Mouse (Mus musculus) T-cell, adult 2 months (primary cell): ENCODE results near the gene Tex2.
"Not testable (repeated sequence)": the region's sequence is repeated elsewhere in the genome, so short reads cannot be mapped to it uniquely, and the experiment has no call there.

Experiments
- DNase-seq: peaks from one replicate; pipeline ENCODE4 v3.0.0; 2022; ENCODE audit warnings: low spot score

Gene Tex2

GRCm38 (mm10) chr11:106612961-106613637 is at the start of gene Tex2:
Tex2 (minus strand) TSS chr11:106613423.
- peak; percentile 86 for DNase-seq

- no peak for DNase-seq
These were observed 49.6 kb upstream of the Tex2 start for GRCm38 (mm10) chr11:106662634-106663407.

- DNase-seq: peak; percentile 53
These were observed 47.3 kb upstream of the Tex2 start for GRCm38 (mm10) chr11:106660453-106661081.

DNA sequence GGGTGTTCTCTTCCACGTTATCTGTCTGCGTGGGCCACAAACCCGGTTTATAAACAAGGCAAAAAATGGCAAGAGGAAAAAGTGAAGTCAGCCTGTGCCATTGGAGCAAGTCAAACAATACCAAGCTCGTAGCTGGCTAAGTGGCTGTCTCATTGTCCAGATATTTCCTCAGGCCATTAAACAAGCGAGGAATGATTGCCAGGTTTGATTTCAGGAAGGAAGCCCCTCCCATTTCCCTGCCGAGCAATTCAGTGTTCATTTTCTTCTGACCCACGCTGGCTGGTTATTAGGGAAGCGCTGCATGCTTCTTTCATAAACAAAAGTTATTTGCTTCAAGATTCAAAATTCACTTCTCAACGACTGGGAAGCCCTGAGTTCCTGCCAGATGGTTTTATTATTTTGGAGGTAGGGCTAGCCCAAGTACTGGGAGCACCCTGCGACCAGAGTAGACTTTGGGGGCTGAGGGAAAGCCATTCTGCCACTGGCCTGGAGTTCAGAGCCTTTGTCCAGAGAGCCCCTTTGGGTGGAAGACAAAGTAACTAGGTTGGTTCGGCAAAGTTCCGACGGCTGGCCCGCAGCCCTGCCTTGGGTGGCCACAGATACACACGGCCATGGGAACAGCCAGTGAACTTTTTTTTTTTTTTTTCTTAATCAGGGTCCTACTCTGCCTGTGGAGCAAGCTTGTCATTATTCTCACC is 46.5 kb upstream of the Tex2 start:
- no peak for DNase-seq

DNA sequence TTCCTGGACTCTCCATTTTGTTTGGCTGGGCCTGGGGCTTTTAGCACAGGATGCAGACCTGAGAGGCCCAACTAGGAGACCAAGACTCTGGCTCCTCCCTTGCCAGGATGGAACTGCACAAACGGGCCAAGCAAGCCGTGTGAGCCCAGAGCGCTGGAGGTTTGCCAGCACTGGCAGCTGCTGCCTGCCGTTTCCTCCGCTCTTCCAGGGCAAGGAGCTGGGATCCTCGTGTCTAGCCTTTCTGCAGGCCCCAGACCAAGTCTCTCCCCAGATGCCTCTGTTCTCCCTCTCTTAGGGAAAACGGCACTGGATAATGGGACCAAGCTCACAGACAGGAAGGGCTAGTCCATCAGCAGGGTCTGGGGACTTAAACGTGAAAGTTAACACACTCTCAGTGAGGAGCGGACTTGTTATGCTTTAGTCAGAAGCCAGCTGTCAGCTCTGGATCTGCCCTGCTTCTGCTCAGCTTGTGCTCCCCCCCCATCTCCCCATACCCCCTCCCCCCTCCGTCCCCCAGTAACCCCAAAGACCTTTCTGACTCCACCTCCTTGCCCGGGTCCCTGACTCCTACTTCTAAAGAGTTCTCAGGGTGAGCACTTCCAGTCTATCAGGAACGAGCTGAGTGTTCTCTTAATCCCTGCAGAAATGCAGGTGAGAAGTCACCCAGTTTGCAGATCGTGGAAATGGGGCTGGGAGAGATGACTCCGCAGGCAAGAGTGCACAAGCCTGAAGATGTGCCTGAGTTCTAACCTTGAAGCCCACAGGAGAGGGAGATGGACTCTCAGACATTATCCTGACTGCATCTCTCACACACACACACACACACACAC is 45.0 kb upstream of the Tex2 start:
- DNase-seq: peak; percentile 64

- not testable (repeated sequence) for DNase-seq
These were observed 43.8 kb upstream of the Tex2 start for GRCm38 (mm10) chr11:106656896-106657498.

- peak; percentile 85 for DNase-seq
These were observed 35.1 kb upstream of the Tex2 start for GRCm38 (mm10) chr11:106648347-106648746.

DNA sequence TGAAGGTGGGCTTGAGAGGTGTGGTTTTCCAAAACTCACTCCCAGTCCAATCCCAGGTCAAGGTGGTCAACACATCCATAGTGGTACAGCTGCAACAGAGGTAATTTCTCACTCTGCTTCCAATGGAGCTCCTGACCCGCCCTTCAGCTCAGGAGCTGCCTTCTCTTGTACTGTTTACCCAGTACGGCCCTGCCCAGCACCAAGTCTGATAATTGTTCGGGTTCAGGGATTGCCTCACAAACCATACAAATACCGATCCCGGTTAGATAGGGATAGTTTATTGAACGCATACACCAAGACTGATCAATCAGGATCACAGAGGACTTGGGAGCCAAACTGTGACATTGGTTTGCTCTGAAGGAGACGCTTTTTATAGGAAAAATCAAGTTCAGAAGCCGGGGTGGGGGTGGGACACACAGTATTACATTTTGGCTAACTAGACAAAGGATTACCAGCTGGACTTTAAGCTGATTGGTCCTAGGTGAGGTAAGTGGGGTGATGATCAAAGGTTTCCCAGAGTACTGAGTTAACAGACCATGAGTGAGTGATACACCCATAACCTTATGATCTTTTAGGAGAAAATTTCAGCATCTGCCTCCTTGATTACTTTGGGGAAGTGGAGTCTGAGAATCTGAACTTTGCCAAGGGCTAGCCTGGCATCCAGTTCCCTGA is 29.9 kb upstream of the Tex2 start:
- no peak for DNase-seq

GRCm38 (mm10) chr11:106641580-106641979 is 28.4 kb upstream of the Tex2 start:
- no peak for DNase-seq

GRCm38 (mm10) chr11:106640059-106640458 is 26.8 kb upstream of the Tex2 start:
- DNase-seq: no peak

GRCm38 (mm10) chr11:106639356-106639692 is 26.1 kb upstream of the Tex2 start:
- no peak for DNase-seq

DNA sequence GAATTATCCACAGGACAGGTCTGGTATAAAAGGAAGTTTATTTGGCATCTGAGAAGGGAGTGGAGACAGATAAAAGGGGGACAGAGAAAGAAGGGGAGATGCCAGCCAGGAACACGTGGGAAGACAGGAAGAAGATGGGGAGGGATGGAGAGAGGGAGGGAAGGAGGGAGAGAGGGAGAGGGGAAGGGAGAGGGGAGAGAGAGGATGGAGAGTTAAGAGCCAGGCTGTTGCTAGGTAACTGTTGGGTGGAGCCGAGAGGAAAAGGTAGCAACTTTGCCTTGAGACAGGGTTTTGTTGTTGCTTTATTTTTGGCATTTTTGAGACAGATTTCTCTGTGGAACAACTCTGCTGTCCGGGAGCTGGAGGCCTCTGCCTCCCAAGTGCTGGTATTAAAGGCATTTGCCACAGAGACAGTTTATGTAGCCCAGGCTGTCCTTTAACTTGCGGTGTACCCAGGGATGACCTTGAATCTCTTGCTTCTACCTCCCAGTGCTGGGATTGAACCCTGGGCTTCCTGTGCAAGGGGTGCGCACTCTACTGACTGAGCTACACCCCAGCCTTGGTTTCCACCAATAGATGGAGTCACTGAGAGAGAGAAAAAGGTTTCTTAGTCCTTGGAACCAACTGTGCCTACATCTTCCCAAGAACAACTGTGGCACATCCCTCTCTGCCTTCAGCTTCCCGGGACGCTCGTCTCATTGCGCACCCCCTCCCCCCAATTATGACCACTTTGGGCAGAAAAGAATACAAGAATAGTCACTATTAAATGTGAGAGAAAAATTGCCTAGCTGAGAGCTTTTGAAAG is 25.5 kb upstream of the Tex2 start:
- DNase-seq: no peak

GRCm38 (mm10) chr11:106637754-106638153 is 24.5 kb upstream of the Tex2 start:
- DNase-seq: no peak

- no peak for DNase-seq
These were observed 22.7 kb upstream of the Tex2 start for GRCm38 (mm10) chr11:106635946-106636345.

DNA sequence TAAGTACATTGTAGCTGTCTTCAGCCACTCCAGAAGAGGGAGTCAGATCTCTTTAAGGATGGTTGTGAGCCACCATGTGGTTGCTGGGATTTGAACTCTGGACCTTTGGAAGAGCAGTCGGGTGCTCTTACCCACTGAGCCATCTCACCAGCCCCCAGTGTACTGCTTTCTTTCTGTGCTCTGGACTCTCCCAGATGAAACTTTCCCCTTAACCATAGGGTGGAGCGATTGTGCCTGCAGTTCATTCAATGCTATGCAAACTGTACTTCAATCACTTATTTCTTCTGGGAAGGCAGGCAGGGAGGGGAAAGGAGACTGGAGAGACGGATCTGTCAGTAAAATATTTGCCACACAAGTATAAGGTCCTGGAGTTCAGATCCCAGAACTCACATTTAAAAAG is 21.0 kb upstream of the Tex2 start:
- not testable (repeated sequence) for DNase-seq

- DNase-seq: no peak
These were observed 20.2 kb upstream of the Tex2 start for GRCm38 (mm10) chr11:106633456-106633855.

DNA sequence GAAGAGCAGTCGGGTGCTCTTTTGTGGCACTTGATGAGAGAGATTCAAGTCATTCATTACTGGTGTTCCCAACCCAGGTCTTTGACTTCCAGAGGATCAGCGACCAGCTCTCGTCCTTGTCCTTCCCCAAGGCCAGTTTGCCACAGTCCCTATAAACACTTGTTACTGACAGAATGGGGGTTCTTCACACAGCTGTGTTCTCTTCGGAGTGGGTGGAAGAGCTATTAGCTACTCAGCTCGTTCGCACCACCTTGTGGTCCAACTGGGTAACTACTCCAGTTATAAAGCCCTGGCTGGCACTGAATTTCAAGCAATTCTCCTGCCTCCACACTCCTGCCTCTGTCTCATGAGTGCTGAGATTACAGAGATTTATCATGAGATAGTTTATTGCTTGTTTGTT is 14.5 kb upstream of the Tex2 start:
- DNase-seq: peak; percentile 79

DNA sequence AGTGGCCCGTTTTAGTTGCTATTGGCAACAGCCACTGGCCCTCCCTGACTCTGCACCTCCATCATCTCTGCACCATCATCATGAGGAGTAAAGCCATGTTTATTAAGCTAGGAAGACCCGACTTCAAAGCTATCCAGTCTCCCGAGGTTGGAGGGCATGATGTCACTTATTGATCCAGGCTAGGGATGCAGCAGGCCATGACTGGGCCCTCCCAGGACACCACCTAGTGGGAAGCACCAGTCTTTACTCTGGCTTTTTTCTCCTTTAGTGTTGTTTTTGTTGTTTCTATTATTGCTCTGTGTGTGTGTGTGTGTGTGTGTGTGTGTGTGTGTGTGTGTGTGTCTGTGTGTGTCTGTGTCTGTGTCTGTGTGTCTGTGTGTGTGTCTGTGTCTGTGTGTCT is 12.4 kb upstream of the Tex2 start:
- DNase-seq: no peak

DNA sequence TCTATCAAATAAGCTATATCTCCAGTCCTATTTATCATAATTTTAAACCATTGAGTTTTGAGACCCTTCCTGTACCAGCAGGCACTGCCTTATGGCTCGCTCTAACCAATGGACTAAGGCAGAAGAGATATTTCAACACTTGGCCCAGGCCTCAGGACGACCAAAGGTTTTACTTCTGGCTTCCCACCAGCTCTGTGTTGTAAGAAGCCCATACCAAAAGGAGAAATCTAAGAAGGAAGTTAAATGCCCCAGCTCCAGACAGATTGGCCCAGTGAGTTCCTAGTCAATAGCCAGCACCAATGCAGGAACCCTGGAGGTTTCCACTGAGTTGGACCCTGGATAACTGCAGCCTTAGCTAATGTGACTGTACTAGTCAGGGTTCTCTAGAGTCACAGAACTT is 10.4 kb upstream of the Tex2 start:
- no peak for DNase-seq

GRCm38 (mm10) chr11:106622056-106622455 is 8.8 kb upstream of the Tex2 start:
- DNase-seq: no peak
